Mouse (Mus musculus) Patski (cell line): ENCODE data around the gene Cps1. TPM values are rescaled to one million over a fixed set of nuclear protein-coding genes. Genes with fewer than 3 reads are reported as not detected.

Experiments used
- ATAC-seq: fragments of 100-300 bp; one replicate; pipeline ENCODE4 v1.8.0; 2021
- CTCF ChIA-PET: fragments of 350-600 bp; sonication (Branson Sonifier 250); formaldehyde crosslinking; loops from one replicate; lab custom pipeline; 2022; ENCODE audit warnings: inconsistent platforms; lab: Charles Lee
- POLR2A ChIA-PET: fragments of 350-600 bp; sonication (Branson Sonifier 250); formaldehyde crosslinking; loops from one replicate; lab custom pipeline; 2022; ENCODE audit warnings: antibody characterized with exemption, inconsistent platforms; lab: Charles Lee
- DNase-seq: peaks from one replicate; pipeline ENCODE4 v3.0.0-alpha.2; 2011; ENCODE audit warnings: low read depth, low spot score
- H3K27me3 ChIP-seq: fragments of 371-371 bp; one replicate; pipeline ENCODE4 v1.5.1; 2021
- CTCF ChIP-seq: fragments of 100-300 bp; IDR thresholded peaks from one replicate; pipeline ENCODE4 v1.5.1; 2021
- in situ Hi-C: fragments of 300-500 bp; cut with MboI; formaldehyde crosslinking; loops from 3 replicates; pipeline ENCODE4 v1.11.1; 2018; ENCODE audit warnings: low pct_unique_long_range_greater_than_20kb, mixed read lengths
- polyA plus RNA-seq: library from polyadenylated mRNA; unstranded; gene quantifications from one replicate; pipeline ENCODE4 v1.2.3, GENCODE M21; 2021

The Cps1 gene
- polyA plus RNA-seq, 1 experiment from 2014 or later: not detected

DNA sequence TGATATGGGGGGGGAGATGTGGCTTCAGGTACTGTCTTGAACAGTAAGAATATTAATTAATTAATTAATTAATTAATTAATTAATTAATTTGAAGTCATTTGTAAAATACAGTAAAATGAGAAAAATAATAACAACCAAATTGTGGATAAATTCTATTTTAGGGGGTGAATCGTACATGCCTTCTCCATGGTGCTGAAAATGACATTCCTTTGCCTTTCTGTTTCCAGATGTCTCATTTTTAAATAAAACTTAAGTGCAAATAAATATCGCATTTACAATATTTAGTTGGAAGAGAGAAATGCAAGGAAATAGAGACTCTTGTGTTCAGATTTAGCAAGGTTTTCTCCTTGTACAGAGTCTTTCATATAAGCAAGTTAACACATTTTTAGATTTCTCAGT lies 112.0 kb downstream of the Cps1 start:
- H3K27me3 ChIP-seq: no peaks in the 10 kb centered on the region
- in situ Hi-C loops: no loop called here
- no peak for ATAC-seq
- no peak for DNase-seq
- TF ChIP-seq CTCF: no peak
- CTCF ChIA-PET: no interaction called here
- POLR2A ChIA-PET: no interaction called here

DNA sequence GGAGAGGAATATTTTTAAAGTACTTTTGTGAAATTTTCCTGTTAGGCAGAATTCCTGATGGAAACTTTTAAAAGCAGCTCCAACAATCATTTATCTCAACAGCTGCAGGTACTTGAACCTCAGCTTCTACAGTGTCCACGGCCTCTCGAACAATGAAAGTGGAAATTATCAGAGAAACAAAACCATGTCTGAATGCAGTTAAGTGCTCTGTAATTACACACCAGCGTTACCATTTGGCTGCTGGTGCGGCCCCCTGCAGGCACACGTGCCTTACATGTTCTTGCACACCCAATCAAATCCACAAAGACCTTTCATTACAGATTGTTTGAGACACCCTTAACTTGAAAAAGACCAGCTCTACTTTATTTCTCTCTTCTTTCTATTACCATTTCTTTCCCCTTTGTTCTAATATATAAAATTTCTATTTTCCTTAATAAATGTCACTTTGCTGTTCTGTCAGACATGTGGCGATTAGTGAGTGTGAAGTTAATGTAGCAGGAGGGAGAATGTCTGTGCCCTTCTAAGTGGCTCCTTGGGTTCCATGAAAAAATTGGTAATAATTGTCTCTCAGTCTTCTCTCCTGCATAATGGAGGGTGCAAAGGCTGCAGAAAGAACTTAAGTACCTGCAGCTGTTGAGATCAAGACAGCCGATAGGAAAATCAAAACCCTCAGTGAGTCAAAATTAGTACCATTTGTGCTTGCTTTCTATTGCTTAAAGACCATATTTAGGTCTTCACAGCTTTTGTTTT lies 112.8 kb downstream of the Cps1 start:
- in situ Hi-C loops: no loop called here
- ChIA-PET CTCF (interaction anchor here (2.0 kb wide), 1 partner anchor 33 kb away, joined by 5 read pairs; no protein-coding TSS in a partner anchor), POLR2A (no interaction called here)
- H3K27me3 ChIP-seq: no peaks in the 10 kb centered on the region
- ATAC-seq: no peak
- no peak for TF ChIP-seq CTCF
- no peak for DNase-seq

DNA sequence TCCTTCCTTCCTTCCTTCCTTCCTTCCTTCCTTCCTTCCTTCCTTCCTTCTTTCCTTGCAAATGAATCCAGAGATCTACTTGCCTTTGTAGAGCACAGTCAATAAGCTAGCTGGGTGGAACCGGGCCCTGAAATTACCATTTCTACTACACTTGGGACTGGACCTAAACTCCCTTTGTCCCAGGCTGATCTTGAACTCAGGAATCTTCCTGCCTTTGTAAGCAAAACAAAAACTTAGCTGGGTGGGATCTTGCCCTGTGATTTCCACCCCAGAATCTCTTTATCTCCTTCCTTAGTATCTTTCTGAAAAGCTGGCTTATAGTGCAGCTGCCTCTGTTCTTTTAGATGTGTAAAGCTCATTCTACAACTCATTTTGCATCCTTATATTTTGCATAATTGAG lies 115.6 kb downstream of the Cps1 start:
- ChIA-PET POLR2A (no interaction called here), CTCF (interaction anchor here (1.5 kb wide), 1 partner anchor 11 kb away, joined by 5 read pairs; no protein-coding TSS in a partner anchor)
- no peak for TF ChIP-seq CTCF
- in situ Hi-C loops: no loop called here
- ATAC-seq (no peak), DNase-seq (no peak)
- no peaks in the 10 kb centered on the region for H3K27me3 ChIP-seq

DNA sequence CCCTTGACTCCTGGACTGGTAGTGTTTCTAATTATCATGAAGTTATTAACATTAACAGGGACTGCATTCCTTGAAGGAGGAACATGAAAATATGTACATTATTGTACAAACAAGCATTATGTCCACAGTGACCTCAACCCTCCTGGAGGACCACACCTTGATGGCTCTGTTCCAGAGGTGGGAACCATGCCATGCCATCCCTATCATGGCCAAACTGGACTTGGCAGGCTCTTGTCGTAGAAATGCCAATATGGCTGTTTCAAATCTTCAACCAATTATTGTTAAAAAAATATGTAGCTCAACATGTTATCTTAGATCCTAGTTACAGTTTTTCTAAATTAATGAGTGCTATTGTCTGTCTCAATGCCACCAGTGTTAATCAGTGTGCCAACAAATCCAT lies 116.1 kb downstream of the Cps1 start:
- TF ChIP-seq CTCF: no peak
- no peaks in the 10 kb centered on the region for H3K27me3 ChIP-seq
- CTCF ChIA-PET: interaction anchor here (1.5 kb wide), 1 partner anchor 10 kb away, joined by 5 read pairs; no protein-coding TSS in a partner anchor
- POLR2A ChIA-PET: no interaction called here
- DNase-seq (no peak), ATAC-seq (no peak)
- in situ Hi-C loops: no loop called here

DNA sequence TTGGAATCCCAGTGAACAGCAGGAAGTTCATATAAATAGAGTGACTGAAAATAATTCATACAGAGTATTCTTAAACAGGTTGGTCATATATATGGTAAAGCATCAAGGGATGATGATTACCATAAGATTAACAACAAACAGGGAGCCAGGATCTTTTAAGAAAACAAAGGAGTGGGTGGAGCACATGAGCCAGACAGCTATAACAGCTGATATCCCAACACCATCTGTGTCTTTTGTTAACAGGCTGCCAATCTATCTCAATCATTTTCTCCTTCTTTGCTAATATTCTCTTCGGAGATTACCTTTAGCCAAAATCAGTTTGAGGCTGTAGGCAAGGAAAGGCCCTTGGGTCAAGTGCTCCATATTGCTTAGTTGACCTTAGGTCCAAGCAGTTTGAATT lies 142.4 kb downstream of the Cps1 start:
- no peak for ATAC-seq
- no peak for DNase-seq
- ChIA-PET POLR2A (no interaction called here), CTCF (no interaction called here)
- no peaks in the 10 kb centered on the region for H3K27me3 ChIP-seq
- in situ Hi-C loops: no loop called here
- TF ChIP-seq CTCF: no peak

DNA sequence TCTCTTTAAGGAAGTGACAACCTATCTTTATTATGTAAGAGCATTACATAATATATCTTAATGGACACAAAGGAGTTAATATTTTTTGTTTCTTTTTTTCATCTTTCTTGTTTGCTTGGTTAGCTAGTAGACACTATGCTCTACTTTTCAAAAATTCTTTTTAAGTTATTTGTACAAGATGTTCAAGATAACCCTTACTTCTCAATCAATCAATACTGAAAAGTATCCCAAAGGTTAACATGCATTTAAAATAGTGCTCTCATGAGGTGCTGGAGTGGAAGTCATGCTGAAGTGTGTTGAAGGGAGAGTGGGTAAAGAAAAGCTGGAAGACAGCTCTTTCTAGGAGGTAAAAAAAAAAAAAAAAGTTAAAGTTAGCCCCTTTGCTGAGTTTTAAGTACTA lies 145.1 kb downstream of the Cps1 start:
- ChIA-PET POLR2A (no interaction called here), CTCF (interaction anchor here (0.8 to 2.2 kb wide), 2 partner anchors 24 to 87 kb away, joined by 3 to 7 read pairs; no protein-coding TSS in a partner anchor)
- no peaks in the 10 kb centered on the region for H3K27me3 ChIP-seq
- no peak for DNase-seq
- in situ Hi-C loops: no loop called here
- ATAC-seq: no peak
- no peak for TF ChIP-seq CTCF

DNA sequence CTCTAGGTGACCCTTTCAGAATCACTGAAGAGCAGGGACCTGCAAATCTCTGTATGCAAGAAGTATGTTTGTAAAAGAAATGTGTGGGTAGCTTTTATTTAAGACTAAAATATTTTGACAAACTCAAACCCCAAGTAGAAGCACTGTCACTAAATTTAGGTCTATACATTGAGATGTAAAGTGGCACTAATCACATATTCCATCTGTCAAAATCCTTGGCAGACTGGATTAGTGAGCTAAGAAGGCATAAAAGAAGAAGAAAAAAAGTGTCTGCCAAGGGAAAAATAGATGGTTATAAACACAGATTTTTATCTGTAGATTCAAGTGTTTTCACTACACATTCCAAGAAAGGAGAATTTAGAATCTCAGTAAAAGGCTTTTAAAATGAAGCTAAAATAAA lies 145.6 kb downstream of the Cps1 start:
- no peak for DNase-seq
- H3K27me3 ChIP-seq: no peaks in the 10 kb centered on the region
- ChIA-PET POLR2A (no interaction called here), CTCF (interaction anchor here (2.2 kb wide), 1 partner anchor 24 kb away, joined by 7 read pairs; no protein-coding TSS in a partner anchor)
- no peak for ATAC-seq
- in situ Hi-C loops: no loop called here
- TF ChIP-seq CTCF: no peak

DNA sequence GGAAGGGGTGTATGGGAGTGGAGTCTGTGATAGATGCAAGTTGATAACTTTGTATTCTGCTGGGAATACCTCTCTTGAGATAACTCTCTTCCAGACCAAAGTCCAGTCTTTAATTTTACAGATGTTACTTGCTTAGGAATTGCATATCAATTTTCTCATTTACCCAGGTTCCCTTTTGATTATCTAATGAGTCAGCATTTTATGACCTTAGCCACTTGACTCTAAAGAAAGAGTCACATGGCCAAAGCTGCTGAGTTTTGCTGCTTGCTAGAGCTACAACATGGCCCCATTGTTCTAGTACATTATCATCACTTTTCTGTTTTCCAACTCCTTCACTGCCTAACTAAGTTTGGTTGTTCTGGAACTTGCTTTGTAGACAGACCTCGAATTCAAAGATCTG lies 153.4 kb downstream of the Cps1 start:
- ATAC-seq: no peak
- ChIA-PET CTCF (no interaction called here), POLR2A (no interaction called here)
- TF ChIP-seq CTCF: no peak
- in situ Hi-C loops: no loop called here
- DNase-seq: no peak
- no peaks in the 10 kb centered on the region for H3K27me3 ChIP-seq

Other genes with a start within 250 kb of the Cps1 start
- gene Myl1, start 177.6 kb upstream of the Cps1 start, polyA plus RNA-seq: not detected
- gene Lancl1, start 84.2 kb upstream of the Cps1 start, polyA plus RNA-seq: 42.3 TPM